Mouse (Mus musculus): ENCODE data around the gene Zc3h12a.

Zc3h12a gene

GRCm38 (mm10) chr4:125127305-125128084, at the start of gene Zc3h12a:
Gene Zc3h12a (minus strand): TSS chr4:125127840.
- peak in 1 of 2 experiments; percentile 59 for DNase-seq (ENCODE audit: low spot score in 2 of 2)

GRCm38 (mm10) chr4:125176639-125177165, 49.1 kb upstream of the Zc3h12a start:
- no peak for DNase-seq (ENCODE audit: low spot score in 2 of 2)

- DNase-seq (ENCODE audit: low spot score in 2 of 2) = no peak
These were observed 48.5 kb upstream of the Zc3h12a start for GRCm38 (mm10) chr4:125176190-125176589.

GRCm38 (mm10) chr4:125175591-125175990, 48.0 kb upstream of the Zc3h12a start:
- no peak for DNase-seq (ENCODE audit: low spot score in 2 of 2)

- no peak for DNase-seq (ENCODE audit: low spot score in 2 of 2)
These were observed 47.0 kb upstream of the Zc3h12a start for GRCm38 (mm10) chr4:125174516-125175185.

- no peak for DNase-seq (ENCODE audit: low spot score in 2 of 2)
These were observed 45.5 kb upstream of the Zc3h12a start for GRCm38 (mm10) chr4:125173150-125173549.

GRCm38 (mm10) chr4:125172736-125173135, 45.1 kb upstream of the Zc3h12a start:
- no peak for DNase-seq (ENCODE audit: low spot score in 2 of 2)

- no peak for DNase-seq (ENCODE audit: low spot score in 2 of 2)
These were observed 40.1 kb upstream of the Zc3h12a start for GRCm38 (mm10) chr4:125167723-125168122.

- DNase-seq (ENCODE audit: low spot score in 2 of 2) = no peak
These were observed 37.2 kb upstream of the Zc3h12a start for GRCm38 (mm10) chr4:125164861-125165260.

GRCm38 (mm10) chr4:125162701-125163100, 35.1 kb upstream of the Zc3h12a start:
- no peak for DNase-seq (ENCODE audit: low spot score in 2 of 2)

GRCm38 (mm10) chr4:125161392-125161791, 33.8 kb upstream of the Zc3h12a start:
- DNase-seq (ENCODE audit: low spot score in 2 of 2) = no peak

- no peak for DNase-seq (ENCODE audit: low spot score in 2 of 2)
These were observed 33.3 kb upstream of the Zc3h12a start for GRCm38 (mm10) chr4:125160951-125161331.

GRCm38 (mm10) chr4:125160320-125160950, 32.8 kb upstream of the Zc3h12a start:
- peak; percentile 68 to 92 for DNase-seq (ENCODE audit: low spot score in 2 of 2)

GRCm38 (mm10) chr4:125158581-125159317, 31.1 kb upstream of the Zc3h12a start:
- DNase-seq (ENCODE audit: low spot score in 2 of 2) = no peak

- no peak for DNase-seq (ENCODE audit: low spot score in 2 of 2)
These were observed 30.4 kb upstream of the Zc3h12a start for GRCm38 (mm10) chr4:125158081-125158480.

- no peak for DNase-seq (ENCODE audit: low spot score in 2 of 2)
These were observed 29.7 kb upstream of the Zc3h12a start for GRCm38 (mm10) chr4:125157322-125157721.

- DNase-seq (ENCODE audit: low spot score in 2 of 2) = no peak
These were observed 28.0 kb upstream of the Zc3h12a start for GRCm38 (mm10) chr4:125155646-125156045.

GRCm38 (mm10) chr4:125153659-125154241, 26.1 kb upstream of the Zc3h12a start:
- DNase-seq (ENCODE audit: low spot score in 2 of 2) = no peak

GRCm38 (mm10) chr4:125152469-125152868, 24.8 kb upstream of the Zc3h12a start:
- DNase-seq (ENCODE audit: low spot score in 2 of 2) = no peak

- DNase-seq (ENCODE audit: low spot score in 2 of 2) = no peak
These were observed 21.8 kb upstream of the Zc3h12a start for GRCm38 (mm10) chr4:125149460-125149859.

- no peak for DNase-seq (ENCODE audit: low spot score in 2 of 2)
These were observed 20.3 kb upstream of the Zc3h12a start for GRCm38 (mm10) chr4:125147970-125148369.
